Mouse (Mus musculus) cerebellum, adult 11 months (tissue): ENCODE measurements around the gene Bhlhe23.

Experiments used
- DNase-seq: peaks from one replicate; pipeline ENCODE4 v3.0.0; 2022

Gene Bhlhe23

DNA sequence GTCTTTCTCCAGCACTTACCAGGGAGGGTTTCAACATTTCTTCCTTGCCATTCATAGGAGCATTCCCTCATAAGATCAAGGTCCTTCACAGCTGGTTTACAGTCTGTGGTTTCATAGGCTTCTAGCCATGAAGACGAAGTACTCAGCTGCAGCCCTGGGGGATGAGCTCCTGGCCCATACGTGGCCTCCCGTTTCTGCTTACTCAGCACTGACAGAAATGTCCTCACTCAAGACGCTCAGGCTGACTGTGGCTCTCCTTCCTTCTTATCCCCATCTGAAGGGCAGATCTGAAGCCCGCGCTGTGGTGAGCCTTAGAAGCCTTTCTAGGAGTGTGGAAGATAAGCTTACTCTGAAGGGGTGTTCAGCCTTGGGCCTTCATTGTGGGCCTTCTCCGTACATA, 11.0 kb downstream of the Bhlhe23 start:
- no peak for DNase-seq

DNA sequence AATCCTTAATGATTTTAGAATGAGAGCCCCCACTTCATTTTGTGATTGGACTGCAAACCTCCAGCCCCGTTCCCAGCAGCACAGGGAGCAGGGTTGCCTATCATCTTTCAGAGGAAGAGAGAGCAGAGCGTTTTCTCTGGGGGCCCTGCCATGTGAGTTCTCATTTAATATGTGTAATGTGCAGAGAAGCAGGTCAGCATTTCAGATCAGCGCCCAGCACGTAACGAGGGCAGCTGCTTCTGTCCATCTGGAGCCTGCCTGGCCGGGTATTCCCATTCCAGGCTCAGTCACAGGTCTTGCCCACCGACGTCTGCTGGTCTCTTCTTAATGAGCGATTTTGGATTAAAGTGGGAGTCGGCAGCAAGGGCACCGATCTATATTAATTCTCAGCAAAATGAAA, 11.7 kb downstream of the Bhlhe23 start:
- no peak for DNase-seq

DNA sequence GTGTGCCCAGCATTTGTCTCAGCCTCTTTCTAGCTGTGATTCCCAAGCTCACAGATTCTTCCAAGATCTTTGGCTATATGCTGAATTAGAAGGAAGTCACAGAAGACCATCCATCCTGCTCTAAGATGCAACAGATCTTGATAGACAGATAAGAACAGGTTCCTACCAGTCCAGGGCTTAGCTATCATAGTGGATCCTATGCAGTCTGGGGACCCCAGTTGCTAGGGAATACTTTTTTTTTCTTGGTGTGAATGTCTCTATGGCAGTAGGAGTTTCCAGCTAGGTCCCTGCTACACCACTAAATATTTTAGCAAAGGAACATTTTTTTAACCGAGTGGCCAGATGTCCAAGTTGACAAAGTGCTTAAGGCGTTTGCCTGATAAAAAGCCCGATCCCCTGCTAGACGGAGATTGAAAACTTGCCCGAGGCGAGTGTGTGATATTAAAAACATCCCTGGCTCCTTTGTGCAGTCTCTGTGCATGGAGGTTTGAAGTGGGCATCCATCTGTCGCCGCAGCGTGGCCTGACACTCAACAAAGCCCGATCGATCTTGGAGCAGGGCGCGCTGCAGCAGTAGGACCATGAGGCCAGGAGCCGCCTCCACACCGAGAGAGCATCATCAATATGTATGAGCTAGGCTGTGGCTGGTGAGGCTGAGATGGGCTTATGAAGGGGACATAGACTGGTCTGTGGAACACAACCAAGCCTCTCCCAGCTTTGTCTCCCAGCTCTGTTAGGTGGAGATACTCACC, 18.0 kb downstream of the Bhlhe23 start:
- DNase-seq = no peak

DNA sequence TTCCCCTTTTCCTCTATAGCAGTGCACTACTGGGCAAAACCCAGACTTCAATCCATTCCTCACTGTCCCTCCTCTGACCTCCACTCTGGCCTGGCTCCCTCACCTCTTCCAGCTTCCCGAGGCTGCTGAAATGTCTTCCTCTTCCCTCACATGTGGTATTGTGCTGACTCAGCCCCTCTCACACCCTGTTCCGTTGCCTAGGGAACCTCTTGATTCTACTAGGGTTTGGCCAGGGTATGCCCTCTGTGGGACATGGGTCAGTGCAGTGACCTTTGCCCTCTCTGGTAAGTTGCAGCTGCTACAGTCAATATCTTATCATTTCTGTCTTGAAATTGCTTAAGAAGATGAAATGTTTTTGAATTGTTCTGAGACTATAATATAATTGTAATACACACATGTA, 19.9 kb downstream of the Bhlhe23 start:
- DNase-seq = no peak

DNA sequence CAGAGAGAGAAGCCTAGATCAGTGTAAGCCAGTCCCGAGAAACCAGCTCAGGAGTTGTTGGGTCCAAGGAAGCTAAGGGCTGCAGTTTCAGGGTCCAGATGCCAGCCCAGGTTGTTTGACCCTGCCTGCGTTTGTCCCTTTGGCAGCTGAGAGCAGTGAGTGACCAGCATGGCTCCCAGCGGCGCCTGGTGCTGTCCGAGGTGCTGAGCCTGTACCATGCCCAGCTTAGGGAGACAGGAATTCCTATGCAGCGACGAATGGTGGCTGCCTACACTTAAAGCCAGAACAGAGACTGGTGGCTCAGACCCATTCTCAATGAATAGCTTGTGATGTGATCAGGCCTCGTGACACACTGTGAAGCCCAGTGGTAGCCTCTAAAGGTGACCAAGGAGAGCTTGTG, 20.8 kb downstream of the Bhlhe23 start:
- no peak for DNase-seq

DNA sequence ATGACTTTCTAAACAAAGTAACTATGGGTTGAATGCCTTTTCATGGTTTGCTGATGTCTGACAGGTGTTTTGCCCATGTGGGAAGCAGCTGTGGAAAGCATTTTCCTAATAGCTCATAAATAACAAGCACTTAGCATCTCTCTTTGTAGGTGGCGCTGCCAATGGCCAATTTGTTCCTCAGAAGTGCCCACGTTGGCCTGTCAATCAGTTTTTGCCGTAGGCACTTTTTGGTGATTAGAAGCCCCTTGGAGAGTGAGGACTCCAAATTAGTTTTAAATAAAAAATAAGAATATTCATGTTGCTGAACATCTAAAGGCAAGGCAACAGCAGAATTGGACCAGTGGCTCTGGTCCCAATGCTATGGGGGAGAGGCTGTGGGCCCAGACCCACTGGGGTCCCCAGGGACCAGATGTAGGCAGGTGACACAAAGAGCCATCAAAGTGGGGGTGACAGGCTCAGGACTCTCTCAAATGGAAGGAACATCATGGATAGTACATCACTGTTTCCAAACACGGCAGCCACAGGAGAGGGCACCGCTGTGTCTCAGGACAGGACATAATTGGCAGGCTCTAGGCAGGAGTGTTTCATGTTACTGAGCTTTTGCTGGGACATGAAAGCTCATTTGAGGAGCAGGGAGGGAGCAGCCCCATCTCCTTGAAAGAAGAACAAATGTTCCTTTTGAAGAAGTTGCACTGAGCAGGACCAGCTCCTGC, 21.6 kb downstream of the Bhlhe23 start:
- no peak for DNase-seq

DNA sequence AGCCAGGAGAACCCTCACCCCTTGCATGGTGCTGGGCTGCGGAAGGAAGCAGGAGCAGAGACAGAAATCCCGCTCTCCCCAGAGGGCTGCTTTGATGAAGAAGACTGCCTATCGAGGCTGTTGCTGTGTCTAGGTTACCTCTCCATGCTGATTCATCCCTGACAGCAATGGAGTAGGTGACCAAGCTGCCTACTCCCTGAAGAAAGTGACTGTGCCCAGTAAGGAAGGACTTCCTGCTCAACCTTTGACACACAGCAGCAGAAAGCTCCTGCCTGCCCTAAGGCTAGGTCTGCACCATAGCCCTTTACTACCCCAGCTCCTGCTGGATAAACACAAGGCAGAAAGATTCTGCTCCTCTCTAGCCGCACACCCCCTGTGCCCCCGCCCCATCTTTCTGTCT, 27.8 kb downstream of the Bhlhe23 start:
- DNase-seq = no peak

DNA sequence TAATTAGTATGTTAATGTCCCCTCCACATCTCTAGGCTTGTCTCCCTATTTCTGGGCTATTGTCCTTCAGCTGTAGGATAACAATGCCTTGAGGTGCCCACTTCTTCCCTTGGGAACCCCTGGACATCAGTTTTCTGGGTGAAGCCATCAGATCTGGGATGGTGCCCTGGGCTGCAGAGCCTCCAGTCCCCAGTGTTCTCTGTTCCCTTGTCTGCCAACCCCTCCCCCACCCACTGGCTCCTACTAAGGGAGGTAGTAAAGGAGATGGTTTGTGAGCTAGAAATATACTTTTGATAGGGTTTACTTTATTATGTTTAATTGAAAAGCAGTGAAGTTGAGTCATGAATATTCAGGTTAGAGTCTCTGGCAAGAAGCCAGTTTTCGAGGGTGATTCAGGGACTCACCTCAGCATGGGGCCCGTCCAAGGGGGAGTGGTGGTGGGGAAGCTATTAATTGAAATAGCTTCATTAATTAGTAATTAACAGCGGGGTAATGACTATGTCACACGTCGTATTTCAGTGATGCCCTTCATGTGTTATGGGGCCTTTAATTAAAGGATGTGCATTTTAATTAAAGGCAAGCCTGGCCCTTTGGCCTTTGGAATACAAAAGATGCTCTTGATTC, 30.0 kb downstream of the Bhlhe23 start:
- no peak for DNase-seq

DNA sequence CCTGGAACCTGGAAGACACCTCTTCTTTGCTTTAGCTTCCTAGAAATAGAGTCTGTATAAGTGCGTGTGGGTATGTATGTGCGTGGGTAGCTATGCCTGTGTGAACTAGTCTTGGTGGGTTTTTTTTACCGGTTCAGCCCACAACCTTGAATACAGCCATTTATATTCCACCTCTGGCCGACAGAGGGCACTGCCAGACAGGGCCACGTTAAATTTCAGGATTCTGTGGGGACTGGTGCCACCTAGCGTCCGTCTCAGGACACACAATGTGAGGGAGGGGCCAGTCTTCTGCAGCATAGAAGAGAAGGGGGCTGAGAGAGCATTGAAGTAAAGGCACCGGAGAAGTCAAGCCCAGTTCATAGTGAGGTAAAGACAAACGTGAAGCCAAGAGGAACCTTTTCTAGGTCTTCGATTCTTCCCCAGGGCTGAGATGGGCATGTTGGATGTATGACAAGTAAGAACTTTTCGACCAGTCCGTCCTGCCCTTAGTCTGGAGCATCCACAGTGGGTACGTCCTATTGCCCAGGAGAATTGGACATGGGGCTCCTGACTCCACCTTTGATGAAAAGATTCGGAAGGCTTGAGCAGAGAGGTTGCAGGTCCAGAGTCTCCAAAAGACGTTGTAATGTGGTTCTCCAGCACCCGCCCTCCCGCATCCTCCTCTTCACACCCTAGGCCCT, 31.3 kb downstream of the Bhlhe23 start:
- peak; percentile 80 for DNase-seq

DNA sequence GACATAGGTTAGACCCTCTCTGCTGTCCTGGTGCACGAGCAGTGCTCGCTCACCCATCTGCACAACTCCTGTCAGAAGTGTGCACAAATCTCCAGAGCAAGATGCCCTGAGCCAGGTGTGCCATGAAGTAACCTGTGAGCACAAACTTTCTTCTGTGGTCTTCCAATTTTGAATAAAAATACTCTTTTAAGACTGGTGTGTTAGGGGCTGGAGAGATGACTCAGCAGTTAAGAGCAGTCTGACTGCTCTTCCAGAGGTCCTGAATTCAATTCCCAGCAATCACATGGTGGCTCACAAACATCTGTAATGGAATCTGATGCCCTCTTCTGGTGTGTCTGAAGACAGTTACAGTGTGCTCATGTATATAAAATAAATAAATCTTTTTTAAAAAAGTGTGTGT, 33.4 kb downstream of the Bhlhe23 start:
- DNase-seq = no peak

DNA sequence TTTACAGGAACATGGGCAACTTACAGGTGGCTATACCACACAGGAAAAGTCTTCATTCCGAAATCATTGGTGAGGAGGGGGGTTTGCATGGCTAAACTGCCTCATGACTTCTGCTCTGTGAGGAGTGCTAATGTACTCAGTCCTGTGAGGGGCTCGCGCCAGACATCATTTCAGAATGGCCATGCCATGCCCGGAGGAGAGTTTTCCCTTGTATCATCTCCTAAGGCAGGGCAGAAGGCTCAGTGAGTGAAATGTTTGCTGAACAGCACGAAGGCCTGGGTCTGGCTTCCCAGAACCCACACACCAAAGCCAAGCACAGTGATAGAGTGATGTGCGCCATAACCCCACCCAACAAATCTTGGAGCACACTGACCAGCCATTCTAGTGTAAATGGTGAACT, 33.9 kb downstream of the Bhlhe23 start:
- DNase-seq = no peak

DNA sequence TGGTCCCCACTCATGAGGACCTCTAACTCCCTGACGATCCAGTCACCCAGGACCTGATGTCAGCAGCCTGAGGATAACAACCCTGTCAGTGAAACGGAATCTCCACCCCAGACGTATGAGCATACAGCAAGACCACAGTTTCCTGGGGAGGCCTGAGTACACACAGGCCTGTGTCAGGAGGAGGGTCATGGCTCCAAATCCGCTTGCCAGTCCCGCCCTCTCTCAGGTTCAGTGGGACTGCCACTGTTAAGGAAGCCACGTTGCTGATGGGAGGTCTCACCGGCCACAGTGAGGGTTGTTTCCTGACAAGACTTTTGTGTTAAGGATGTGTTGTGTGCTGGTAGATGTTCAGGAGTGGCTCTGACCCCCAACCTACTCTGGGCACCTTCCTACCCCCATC, 35.3 kb downstream of the Bhlhe23 start:
- DNase-seq = no peak

DNA sequence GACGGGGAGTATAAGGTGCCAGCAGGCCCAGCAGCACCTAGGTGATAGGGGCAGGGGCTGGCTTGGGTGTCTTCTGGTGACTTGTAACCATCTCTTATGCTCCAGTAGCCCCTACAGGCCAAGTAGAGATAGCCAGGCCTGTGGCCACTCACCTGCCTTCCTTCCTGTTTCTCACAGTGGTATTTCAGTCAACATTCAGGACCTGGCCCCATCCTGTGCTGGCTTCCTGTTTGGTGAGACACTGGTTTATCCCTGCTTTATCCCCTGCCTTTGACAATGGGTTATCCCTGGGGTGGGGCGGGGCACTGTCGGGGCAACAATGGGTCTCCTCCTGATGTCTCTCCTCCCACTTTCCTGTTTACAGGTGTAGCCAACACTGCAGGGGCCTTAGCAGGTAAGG, 36.4 kb downstream of the Bhlhe23 start:
- no peak for DNase-seq

DNA sequence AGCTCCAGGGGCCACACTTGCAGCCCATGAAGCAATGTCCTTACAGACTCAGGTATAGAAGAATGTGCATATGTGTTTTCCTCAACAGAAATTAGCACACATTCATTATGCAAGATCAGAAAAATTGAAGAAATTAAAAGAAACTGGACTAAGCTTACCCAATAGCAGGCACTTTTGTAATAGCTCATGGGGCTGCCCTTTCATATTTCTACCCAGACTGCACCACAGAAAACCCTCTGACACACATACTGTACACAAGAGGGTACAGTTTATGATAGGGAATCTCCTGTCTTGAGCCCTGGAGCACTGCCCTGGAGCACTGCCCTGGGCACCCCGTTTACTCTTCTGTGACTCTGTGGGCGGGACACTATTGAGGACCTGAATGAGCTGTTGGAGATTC, 38.7 kb downstream of the Bhlhe23 start:
- no peak for DNase-seq

DNA sequence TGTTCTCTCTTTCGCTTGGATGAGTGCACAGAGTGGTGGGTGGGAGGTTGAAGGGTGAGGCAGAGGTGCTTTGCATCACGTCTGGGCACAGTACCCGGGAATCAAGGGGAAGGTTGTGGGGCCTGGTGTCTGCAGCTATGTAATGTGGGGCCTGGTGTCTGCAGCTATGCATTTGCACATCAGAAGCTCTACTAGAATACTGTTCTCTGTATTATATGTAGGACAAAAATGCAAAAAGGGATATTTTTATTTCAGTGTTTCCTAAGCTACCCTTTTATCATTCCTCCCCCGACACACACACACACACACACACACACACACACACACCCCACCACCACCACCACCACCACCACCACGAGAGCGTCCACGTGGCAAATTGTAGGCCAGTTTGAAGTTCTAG, 41.5 kb downstream of the Bhlhe23 start:
- no peak for DNase-seq

DNA sequence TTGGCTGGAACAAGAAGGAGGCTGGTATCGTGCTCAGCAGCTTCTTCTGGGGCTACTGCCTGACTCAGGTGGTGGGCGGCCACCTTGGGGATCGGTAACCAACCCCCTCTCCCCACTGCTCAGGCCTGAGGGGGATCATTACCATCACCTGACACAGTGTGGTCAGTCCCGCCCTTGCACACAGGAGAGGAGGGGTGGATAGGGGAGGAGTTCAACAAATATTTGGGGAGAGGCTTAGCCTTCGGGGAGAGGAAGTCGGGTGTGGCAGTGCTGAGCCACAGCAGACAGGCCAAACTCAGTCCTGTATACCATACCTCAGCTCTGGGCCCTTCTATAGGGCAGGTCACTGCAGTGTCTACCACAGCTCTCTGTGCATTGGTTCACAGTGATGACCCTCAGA, 44.7 kb downstream of the Bhlhe23 start:
- no peak for DNase-seq

DNA sequence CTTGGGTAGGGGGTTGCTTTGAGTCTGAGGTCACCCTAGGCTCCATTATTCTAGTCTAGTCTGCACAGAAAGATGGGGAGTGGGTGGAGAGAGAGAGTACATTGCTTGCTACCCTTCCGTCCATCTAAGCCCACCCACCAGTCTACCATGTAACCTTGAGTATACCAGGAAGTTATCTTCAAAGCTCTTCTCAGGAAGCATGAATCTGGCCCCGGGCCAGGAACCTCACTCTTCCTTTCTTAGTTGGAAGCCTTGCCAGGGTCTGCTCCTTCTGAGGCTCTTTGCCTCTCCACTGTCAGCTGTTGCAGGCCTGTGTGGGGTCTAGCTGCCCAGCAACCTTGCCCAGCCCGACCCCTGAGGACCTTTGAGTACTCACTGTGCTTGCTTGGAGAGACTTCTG, 45.7 kb downstream of the Bhlhe23 start:
- no peak for DNase-seq

DNA sequence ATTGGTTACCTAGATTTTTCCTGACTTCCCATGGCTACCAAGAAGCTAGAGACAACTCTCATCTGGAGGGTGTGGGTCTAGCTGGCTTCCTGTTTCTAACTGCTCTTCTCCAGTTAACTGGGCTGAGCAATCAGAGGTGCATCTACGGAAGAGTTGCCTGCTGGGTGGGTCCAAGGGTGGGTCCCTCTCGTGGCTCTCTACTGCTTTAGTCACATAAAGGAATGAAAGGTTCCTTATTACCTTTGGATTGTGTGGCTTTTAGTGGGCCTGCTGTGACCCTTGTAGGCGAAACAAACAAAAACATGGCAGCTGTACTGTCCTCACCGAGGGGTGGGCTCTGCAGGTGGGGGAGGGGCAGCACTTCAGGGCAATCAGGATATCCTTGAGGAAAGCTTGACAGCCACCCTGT, 49.1 kb downstream of the Bhlhe23 start:
- no peak for DNase-seq

DNA sequence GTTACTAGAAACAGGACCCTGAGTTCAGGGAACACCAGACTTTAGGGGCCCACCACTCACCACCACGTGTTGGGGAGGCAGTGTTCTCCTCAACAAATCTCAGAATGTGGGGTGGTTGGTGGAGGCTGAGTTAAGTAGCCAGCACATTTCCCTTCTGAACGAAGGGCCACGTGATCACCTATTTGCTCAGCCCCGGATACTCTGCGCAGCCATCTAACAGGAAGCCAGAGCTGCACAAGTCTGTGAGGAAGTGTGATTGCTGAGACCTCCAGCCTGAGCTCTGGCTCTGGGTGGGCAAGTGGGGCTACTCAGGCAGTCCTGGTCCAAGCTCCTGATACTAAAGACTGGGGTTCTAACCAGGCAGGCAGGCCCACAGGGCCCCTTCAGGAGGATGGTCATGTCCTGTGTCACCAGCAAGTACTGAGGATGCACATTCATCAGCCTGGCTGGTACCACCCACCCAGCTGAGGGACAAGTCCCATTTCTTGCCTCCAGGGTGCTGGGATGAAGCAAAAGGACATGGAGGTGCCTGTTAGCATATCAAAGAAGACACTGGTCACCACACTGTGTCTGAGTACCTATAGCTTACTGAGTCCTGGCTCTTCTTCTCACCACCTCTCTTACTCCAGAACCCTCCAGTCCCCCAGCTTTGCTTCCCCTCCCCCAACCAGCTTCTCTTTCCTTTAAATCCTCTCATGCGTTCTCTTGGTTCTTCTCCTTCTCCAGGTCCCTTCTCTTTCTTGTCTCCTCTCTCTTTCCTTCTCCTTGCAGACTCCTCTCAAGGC, 49.9 kb downstream of the Bhlhe23 start:
- no peak for DNase-seq

DNA sequence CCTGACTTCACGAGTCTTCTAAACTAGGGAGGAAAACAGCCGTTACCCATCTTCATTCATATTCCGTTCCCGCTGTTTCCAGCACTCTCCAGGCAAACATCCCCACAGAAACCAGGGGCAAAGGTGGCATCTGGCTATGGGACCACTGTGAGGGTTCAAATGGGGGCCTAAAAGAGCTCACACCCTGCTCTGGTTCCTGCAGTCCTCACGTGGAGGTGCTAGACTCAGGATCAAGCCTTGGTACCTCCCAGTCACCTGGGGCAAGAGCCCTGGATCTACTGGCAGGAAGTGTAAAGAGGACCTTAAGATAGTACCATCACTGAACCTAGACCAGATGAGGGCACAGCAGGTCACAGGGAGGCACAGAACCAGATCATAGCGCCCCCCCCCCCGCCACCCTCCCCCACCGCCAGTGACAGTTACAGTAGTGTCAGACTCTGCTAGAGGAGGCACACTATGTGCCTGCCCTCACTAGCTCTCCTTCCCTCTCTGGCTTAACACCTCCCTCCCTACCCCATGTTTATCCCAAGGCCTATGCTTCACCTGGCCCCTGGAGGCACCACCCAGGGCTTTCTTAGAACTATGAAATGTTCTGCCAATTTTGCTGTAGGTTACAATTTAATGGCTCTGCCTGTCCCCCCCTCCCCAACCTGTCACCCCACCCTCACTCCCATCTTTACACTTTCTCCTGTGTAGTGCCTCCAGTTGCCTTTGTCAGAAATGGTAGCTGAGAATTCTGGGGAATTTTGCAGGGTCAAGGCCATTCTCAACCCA, 50.7 kb downstream of the Bhlhe23 start:
- no peak for DNase-seq

DNA sequence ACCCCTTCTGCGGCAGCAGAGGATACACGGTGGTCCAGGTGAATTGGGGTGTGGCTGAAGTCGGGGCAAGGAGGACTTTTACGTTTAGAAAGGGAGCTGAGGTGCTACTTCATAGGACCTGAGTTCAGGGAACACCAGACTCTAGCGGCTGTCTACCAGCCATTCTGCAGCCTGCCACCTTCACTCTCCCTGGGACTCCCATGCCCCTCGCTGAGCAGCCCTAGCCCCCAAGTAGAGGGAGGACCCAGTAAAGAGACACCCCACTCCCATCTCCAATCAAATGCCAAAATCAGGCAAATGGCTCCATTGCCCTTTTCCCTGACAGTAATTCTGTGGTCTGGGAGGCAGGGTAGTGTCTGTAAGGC, 51.3 kb downstream of the Bhlhe23 start:
- DNase-seq = no peak
